Comparison of ENCODE assay signal across 9 mouse cellular contexts in genomic region chr1:133380347-133381065, GRCm38 (mm10). TPM values are rescaled to one million over a fixed set of nuclear protein-coding genes. Genes with fewer than 3 reads are reported as not detected.
DNase-seq lines count a peak whose midpoint lies in the region; ATAC-seq and TF ChIP-seq lines count a peak whose summit lies in the region.
"Had no signal": no experiment of that assay in that cellular context is flagged by ENCODE, and none has a peak within 500 bp of the region (broad histone marks: within the 10 kb centered on the region; RNA-seq: fewer than 3 reads in every experiment).

No protein-coding gene starts in this region.

- peak; percentile 49 for TF ChIP-seq CTCF in lung, adult 2 months (IDR thresholded peaks at IDR 0.05; ENCODE audit: insufficient read depth, low read length)

- ATAC-seq in monocyte, adult 5-6 weeks (replicated peaks; ENCODE audit: insufficient number of reproducible peaks, low FRiP score, low TSS enrichment, poor library complexity, severe bottlenecking): no peak
- ATAC-seq in activated CD4-positive, CD25-positive, alpha-beta regulatory T cell, adult 4 months: no peak

- no peak for TF ChIP-seq POLR2A in lung, adult 2 months (IDR thresholded peaks at IDR 0.05; ENCODE audit: borderline replicate concordance, extremely low read depth, low read depth, low read length)

- no peak overlapping the region for H3K4me3 ChIP-seq in lung, adult 2 months (replicated peaks; ENCODE audit: extremely low read depth, low read depth, low read length)
- H3K4me3 ChIP-seq: limb, embryonic 12.5 days had no signal

- peak; percentile 34 for DNase-seq in gastrocnemius, adult 18-20 months (ENCODE audit: low spot score)
- DNase-seq in gastrocnemius, postnatal 25 days: no peak
- peak; percentile 56 for DNase-seq in ovary, postnatal 14 days (ENCODE audit: low spot score)
- DNase-seq in ovary, adult 18-20 months (ENCODE audit: low spot score): no peak
- DNase-seq in embryo, embryonic 10.5 days (ENCODE audit: low spot score): peak; percentile 72
- no peak for DNase-seq in lung, adult 2 months

- H3K4me1 ChIP-seq in lung, adult 2 months (ENCODE audit: control insufficient read depth, insufficient read depth, low read length): peaks cover 10% of the 10 kb centered on the region

- WGBS in lung, adult 2 months: 53% methylated on average over 14 of the region's 14 CpGs

RNA-seq across cellular contexts. Expression of gene Etnk2, which starts 17.1 kb away (rescaled TPM):
- total RNA-seq in gastrocnemius, adult 18-20 months (2021): under 1 TPM; 0.17 to 0.34 TPM
- under 1 TPM in 1 of 2 experiments, not detected in 1; 0.13 TPM for total RNA-seq in gastrocnemius, postnatal 25 days (2021)
- 0.59 and 0.93 TPM in 2 replicates for polyA plus RNA-seq in lung, adult 2 months (2012; rRNA removed)
- total RNA-seq in monocyte, adult 5-6 weeks (2017): 0.85 to 1.4 TPM in 2 of 3 replicates, not detected in the other
- under 1 TPM in 1 of 2 experiments, not detected in 1; 0.20 TPM for polyA plus RNA-seq in activated CD4-positive, CD25-positive, alpha-beta regulatory T cell, adult 4 months (2017; shearing (Covaris generic))

RNA-seq across cellular contexts. Expression of gene Ren1, which starts 30.2 kb away (rescaled TPM):
- total RNA-seq in gastrocnemius, adult 18-20 months (2021): under 1 TPM in 1 of 2 experiments, not detected in 1; 0.46 TPM
- total RNA-seq in gastrocnemius, postnatal 25 days (2021): not detected
- polyA plus RNA-seq in lung, adult 2 months (2012; rRNA removed): 0.07 TPM in 2 replicates
- not detected in 3 replicates for total RNA-seq in monocyte, adult 5-6 weeks (2017)
- polyA plus RNA-seq in activated CD4-positive, CD25-positive, alpha-beta regulatory T cell, adult 4 months (2017; shearing (Covaris generic)): not detected
- polyA plus RNA-seq: limb, embryonic 12.5 days had no signal

RNA-seq across cellular contexts. Expression of gene Sox13, which starts 43.7 kb away (rescaled TPM):
- 10 to 100 TPM in 1 of 2 experiments, 1 to 10 TPM in 1; 6.2 to 11.5 TPM for total RNA-seq in gastrocnemius, adult 18-20 months (2021)
- total RNA-seq in gastrocnemius, postnatal 25 days (2021): 1 to 10 TPM; 7.8 to 8.0 TPM
- polyA plus RNA-seq in lung, adult 2 months (2012; rRNA removed): 134 and 144 TPM in 2 replicates
- total RNA-seq in monocyte, adult 5-6 weeks (2017): not detected in 3 replicates
- polyA plus RNA-seq in activated CD4-positive, CD25-positive, alpha-beta regulatory T cell, adult 4 months (2017; shearing (Covaris generic)): not detected

RNA-seq across cellular contexts. Expression of gene Kiss1, which starts 58.8 kb away (rescaled TPM):
- not detected for total RNA-seq in gastrocnemius, adult 18-20 months (2021)
- total RNA-seq in gastrocnemius, postnatal 25 days (2021): not detected
- 0.56 and 0.81 TPM in 2 replicates for polyA plus RNA-seq in lung, adult 2 months (2012; rRNA removed)
- total RNA-seq in monocyte, adult 5-6 weeks (2017): not detected in 3 replicates
- not detected for polyA plus RNA-seq in activated CD4-positive, CD25-positive, alpha-beta regulatory T cell, adult 4 months (2017; shearing (Covaris generic))
- polyA plus RNA-seq: limb, embryonic 12.5 days had no signal

Comparison
In these comparisons a context has a peak if more than half of its experiments do, and no peak if none do; other contexts are left out.
1. DNase-seq: peak in gastrocnemius, adult 18-20 months (single experiment), ovary, postnatal 14 days (single experiment) and embryo, embryonic 10.5 days (single experiment); none in gastrocnemius, postnatal 25 days (single experiment), ovary, adult 18-20 months (single experiment) and lung, adult 2 months (single experiment).